Mouse (Mus musculus) ES-E14 (cell line): ENCODE results near the gene Nelfb.

ENCODE experiments used
- CHD2 ChIP-seq: IDR thresholded peaks from 2 replicates; pipeline ENCODE4 v1.6.1; 2014; ENCODE audit warnings: mild to moderate bottlenecking, low read depth, low read length, inconsistent platforms
- HCFC1 ChIP-seq: IDR thresholded peaks from 2 replicates; pipeline ENCODE4 v1.6.1; 2012; ENCODE audit warnings: low read length, inconsistent platforms, borderline replicate concordance; ENCODE audit not compliant: insufficient read depth
- MAFK ChIP-seq: IDR thresholded peaks from 2 replicates; pipeline ENCODE4 v1.6.1; 2014; ENCODE audit warnings: mild to moderate bottlenecking, low read depth, low read length, inconsistent platforms; ENCODE audit not compliant: insufficient read depth
- ZNF384 ChIP-seq: IDR thresholded peaks from 2 replicates; pipeline ENCODE4 v1.6.1; 2012; ENCODE audit warnings: low read depth, low read length, inconsistent platforms

DNA sequence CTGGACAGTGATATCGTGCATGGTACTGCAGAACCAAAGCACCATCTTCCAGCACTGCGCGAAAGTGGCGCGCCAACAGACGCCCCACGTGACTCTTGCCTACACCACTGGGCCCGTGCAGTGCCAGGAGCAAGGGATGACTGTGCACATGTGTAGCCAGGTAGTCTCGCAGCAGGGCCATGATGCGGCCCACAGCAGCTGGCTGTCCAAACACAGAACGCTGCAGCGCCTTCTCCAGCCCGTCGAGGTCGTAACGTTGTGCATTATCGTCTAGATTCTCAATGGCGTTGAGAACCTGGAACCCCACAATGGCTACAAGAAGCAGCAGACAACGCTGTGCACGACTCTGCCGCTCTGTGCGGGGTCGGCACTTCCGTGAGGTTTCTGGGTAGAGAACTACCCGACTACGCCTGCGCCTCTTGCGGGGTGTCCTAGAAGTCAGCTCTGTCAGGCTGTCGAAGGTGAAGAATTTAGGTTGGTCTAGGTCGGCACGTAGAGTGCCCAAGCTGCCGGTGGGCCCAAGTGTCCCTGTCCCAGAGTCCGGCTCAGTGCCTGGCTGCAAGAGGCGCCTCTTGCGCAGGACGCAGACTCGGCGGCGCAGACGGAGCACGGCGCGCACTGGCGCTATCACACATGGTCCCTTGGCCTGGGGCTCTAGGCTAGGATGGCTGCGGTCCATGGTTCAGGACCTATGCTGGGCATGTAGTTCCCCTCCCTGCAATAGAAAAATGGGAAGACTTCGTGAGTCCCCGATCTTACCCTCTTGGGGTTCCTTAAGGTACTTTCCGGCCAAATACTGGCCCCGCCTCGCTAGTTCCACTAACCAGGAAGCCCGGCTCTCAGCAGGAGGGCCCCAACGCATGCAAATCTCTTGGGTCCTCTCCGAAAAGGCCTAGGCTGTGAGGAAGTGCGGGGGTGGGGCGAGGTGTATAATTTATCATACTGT is 15.8 kb downstream of the Nelfb start:
- TF ChIP-seq HCFC1 = no peak
- TF ChIP-seq MAFK = no peak
- TF ChIP-seq CHD2 = no peak
- TF ChIP-seq ZNF384 = no peak
